Mouse (Mus musculus) forebrain, embryonic 10.5 days (tissue): ENCODE measurements around the gene Alad. TPM values are rescaled to one million over a fixed set of nuclear protein-coding genes. Genes with fewer than 3 reads are reported as not detected.

Source experiments
- DNase-seq: peaks from one replicate; pipeline ENCODE4 v3.0.0-alpha.2; 2017; ENCODE audit warnings: low spot score; ENCODE audit errors: extremely low spot score
- H3K27ac ChIP-seq: fragments of 300-500 bp; sonication (generic); 2 replicates; pipeline ENCODE4 v1.5.1; 2016; ENCODE audit warnings: mild to moderate bottlenecking
- H3K27me3 ChIP-seq: fragments of 300-500 bp; sonication (generic); 2 replicates; pipeline ENCODE4 v1.6.1; 2016; ENCODE audit warnings: mild to moderate bottlenecking; ENCODE audit not compliant: poor library complexity, severe bottlenecking
- H3K36me3 ChIP-seq: fragments of 300-500 bp; sonication (generic); replicated peaks from 2 replicates; pipeline ENCODE4 v1.6.1; 2016; ENCODE audit warnings: mild to moderate bottlenecking, moderate library complexity
- H3K4me1 ChIP-seq: fragments of 300-500 bp; sonication (generic); 2 replicates; pipeline ENCODE4 v1.6.1; 2016
- H3K4me3 ChIP-seq: fragments of 300-500 bp; sonication (generic); 2 replicates; pipeline ENCODE4 v1.5.1; 2016; ENCODE audit warnings: mild to moderate bottlenecking, moderate library complexity
- H3K9me3 ChIP-seq: fragments of 300-500 bp; sonication (generic); 2 replicates; pipeline ENCODE4 v1.6.1; 2016; ENCODE audit warnings: mild to moderate bottlenecking, moderate library complexity
- WGBS: fragments of 180-500 bp; shearing (Covaris S2); methylation state at CpG from one replicate; pipeline ENCODE4 v1.1.7; 2016; 5-methylcytosine and 5-hydroxymethylcytosine counted together
- polyA plus RNA-seq: library from polyadenylated mRNA; unstranded; fragments of >200 nt; fragmentation: Nextera tagmentation; extraction: Ambion mirVana; gene quantifications from 2 replicates; pipeline ENCODE4 v1.2.1, GENCODE M21; 2016

Gene Alad
- polyA plus RNA-seq, 1 experiment from 2014 or later = 125 TPM

DNA sequence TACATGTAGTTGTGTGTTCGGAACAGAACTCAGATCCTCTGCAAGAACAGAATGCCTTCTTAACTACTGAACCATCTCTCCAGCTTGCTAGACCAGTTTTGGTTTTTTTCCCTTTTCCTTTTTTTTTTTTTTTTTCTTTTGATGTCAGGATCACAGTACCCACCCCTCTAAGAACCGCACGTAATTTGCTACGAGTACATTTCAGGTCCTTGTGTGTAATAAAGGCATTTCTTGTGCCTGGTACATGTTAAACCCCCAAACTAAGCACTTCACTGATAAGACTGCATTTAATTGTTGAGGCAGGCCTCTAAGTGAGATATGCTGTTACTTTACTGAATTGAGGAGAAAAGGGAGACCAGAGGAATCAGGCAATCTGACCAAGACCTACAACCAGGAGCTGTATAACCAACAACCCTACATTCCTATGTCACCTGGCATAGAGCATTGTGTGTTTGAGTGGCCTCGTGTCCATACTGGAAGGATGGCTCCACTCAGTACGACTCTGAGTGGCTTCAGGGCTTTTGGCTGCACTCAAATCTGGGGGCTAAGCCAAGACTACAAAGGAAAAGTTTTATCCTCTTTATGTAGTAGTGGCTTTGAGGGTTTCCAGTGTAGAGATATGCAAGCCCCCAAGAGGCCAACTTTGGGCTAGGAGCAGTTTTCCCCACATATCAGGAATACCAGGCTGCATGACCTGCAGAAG, 42.0 kb downstream of the Alad start:
- H3K9me3 ChIP-seq = no peaks in the 10 kb centered on the region
- H3K27ac ChIP-seq = no peak overlapping the region
- no peak for DNase-seq
- H3K27me3 ChIP-seq = peaks cover 64% of the 10 kb centered on the region
- 83% methylated on average over 6 of the region's 6 CpGs for WGBS
- H3K36me3 ChIP-seq = no peaks in the 10 kb centered on the region
- H3K4me3 ChIP-seq = no peak overlapping the region
- H3K4me1 ChIP-seq = peaks cover 14% of the 10 kb centered on the region

DNA sequence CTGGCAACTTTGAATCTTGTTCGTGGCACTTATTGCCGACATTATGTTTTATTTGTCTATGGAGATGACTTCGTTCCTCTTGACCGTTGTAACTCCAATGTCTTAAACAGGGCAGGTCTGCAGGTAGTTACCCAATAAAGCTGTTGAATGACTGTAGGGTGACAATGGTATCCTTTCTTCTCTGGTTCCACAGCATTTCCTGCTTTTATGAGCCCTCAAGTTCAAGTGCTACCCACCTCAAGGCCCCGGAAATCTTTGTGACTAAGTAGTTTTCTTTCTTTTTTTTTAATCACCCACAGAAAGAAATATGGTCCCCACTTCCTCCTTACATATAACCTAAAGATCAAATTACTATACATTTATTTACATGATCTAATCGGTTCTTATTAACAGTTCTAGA, 43.9 kb downstream of the Alad start:
- H3K36me3 ChIP-seq = no peaks in the 10 kb centered on the region
- peaks cover 17% of the 10 kb centered on the region for H3K4me1 ChIP-seq
- 91% methylated on average over 6 of the region's 6 CpGs for WGBS
- H3K9me3 ChIP-seq = no peaks in the 10 kb centered on the region
- DNase-seq = no peak
- peaks cover 49% of the 10 kb centered on the region for H3K27me3 ChIP-seq
- H3K27ac ChIP-seq = no peak overlapping the region
- H3K4me3 ChIP-seq = no peak overlapping the region

DNA sequence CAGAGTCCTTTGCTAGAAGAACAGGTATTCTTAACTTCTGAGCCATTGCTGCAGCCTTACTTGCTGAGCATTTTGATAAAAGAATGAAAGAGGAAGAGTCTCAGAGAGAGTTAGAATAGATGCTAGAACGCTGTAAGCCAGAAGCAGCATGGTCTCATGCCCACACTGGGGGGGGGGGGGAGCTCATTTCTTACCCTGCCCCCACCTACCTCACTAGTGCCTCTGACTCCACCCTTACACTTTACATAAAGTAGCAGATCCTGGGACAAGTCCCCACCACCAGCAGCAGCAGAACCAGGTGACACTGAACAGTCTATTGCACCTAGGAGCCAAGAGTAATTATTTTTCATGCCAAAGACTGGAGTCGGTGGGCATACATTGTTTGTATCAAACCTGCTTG, 44.6 kb downstream of the Alad start:
- Histone ChIP-seq H3K27me3 (peaks cover 43% of the 10 kb centered on the region), H3K36me3 (no peaks in the 10 kb centered on the region), H3K27ac (no peak overlapping the region), H3K9me3 (no peaks in the 10 kb centered on the region), H3K4me1 (peaks cover 21% of the 10 kb centered on the region), H3K4me3 (no peak overlapping the region)
- no peak for DNase-seq
- 83% methylated on average over 2 of the region's 2 CpGs for WGBS

DNA sequence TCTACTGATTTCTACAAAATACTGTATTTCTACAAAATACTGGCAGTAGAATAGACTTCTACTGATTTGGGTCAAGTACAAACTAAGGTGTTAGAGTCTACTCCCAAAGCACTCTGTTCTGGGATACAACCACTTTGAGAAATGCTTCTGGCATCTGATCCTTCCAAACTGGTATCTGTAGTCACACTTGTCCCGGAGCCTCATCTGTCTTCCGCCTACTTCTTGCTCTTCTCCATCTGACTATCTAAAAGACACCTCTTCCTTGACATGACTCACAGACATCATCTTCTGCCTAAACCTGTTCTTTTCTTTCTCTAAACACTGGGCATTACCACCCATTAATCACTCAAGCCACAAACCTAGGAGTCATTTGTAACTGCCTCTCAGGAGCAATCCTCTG, 47.6 kb downstream of the Alad start:
- no peak overlapping the region for H3K27ac ChIP-seq
- H3K9me3 ChIP-seq = peaks cover 4% of the 10 kb centered on the region; the same call in 1 of the 2 replicates
- WGBS = 95% methylated on average over 2 of the region's 2 CpGs
- no peak overlapping the region for H3K4me3 ChIP-seq
- peaks cover 10% of the 10 kb centered on the region for H3K36me3 ChIP-seq
- 0 out of 2 replicates have a peak, but pooled peaks cover 16% of the 10 kb centered on the region for H3K27me3 ChIP-seq
- H3K4me1 ChIP-seq = peaks cover 13% of the 10 kb centered on the region
- no peak for DNase-seq

DNA sequence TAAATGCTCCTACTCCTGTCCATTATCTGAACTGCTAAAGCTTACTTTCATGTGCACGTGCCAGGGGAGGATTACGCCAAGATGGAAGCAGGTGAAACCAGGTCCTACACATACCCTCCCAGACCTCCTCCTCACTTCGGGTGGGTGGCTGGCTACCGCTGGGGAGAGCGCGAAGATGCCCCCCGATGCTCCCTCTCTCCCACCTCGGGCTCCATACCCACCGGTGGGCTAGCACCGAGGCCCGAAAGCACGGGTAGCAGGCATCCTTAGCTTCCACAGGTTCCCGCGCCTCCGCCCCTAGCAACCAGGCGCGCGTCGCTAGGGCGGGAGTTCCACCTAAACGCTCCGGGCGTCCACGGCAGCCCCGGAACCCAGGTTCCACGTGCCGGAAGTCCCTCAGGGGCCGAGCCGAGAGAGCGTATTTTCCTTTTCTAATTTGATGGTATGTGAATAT, 49.1 kb downstream of the Alad start, which contains the start of gene Wdr31:
Gene Wdr31 (minus strand): TSS at position 299 of the 454 bp plus-strand sequence.
- Histone ChIP-seq H3K4me1 (peaks cover 13% of the 10 kb centered on the region), H3K36me3 (peaks cover 10% of the 10 kb centered on the region), H3K4me3 (peak within 1 kb of the TSS; percentile 67), H3K27ac (peak within 1 kb of the TSS; percentile 84), H3K27me3 (0 out of 2 replicates have a peak, but pooled peaks cover 9% of the 10 kb centered on the region), H3K9me3 (peaks cover 4% of the 10 kb centered on the region; the same call in 1 of the 2 replicates)
- peak; percentile 84 for DNase-seq
- under 1% methylated on average over 30 of the region's 30 CpGs for WGBS

DNA sequence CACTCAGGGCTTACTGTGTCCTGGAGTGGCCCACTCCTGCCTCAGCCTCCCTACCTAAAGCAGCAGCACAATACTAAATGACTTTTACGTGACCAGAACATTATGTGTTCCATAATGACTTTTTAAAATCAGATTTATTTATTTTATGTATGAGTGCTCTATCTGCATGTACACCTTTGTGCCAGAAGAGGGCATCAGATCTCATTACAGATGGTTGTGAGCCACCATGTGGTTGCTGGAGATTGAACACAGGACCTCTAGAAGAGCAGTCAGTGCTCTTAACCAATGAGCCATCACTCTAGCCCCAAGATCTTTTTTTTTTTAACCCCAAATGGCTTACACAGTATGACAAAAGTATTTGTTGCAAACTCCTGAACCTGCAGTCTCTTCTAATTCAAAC, 51.6 kb downstream of the Alad start:
- DNase-seq = no peak
- no peak overlapping the region for H3K27ac ChIP-seq
- H3K27me3 ChIP-seq = 0 out of 2 replicates have a peak, but pooled peaks cover 4% of the 10 kb centered on the region
- H3K4me3 ChIP-seq = no peak overlapping the region
- peaks cover 16% of the 10 kb centered on the region for H3K36me3 ChIP-seq
- peaks cover 4% of the 10 kb centered on the region; the same call in 1 of the 2 replicates for H3K9me3 ChIP-seq
- peaks cover 13% of the 10 kb centered on the region for H3K4me1 ChIP-seq
- whole genome bisulfite sequencing = 92% methylated on average over 1 of the region's 1 CpGs

DNA sequence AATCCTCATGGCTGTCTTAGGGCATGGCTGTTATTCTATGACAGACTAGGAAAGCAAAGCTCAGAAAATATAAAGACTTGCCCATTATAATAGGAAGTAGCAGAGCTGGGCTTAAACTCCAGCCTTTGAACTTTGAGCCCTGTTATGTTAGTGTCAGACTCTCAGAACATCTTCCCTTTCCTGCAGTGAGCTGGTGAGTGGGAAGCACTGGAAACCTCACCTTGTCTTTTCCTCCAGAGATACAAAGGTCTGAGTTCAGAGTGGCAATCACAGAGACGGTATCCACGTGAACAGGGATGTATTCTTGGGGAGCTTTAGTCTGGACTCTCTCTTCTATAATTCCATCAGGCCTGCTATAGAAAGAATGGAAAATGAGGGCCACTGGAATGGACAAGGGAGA, 56.6 kb downstream of the Alad start:
- Histone ChIP-seq H3K4me3 (no peak overlapping the region), H3K9me3 (no peaks in the 10 kb centered on the region), H3K4me1 (no peaks in the 10 kb centered on the region), H3K36me3 (peaks cover 43% of the 10 kb centered on the region), H3K27me3 (no peaks in the 10 kb centered on the region), H3K27ac (no peak overlapping the region)
- WGBS = 93% methylated on average over 2 of the region's 2 CpGs
- DNase-seq = no peak

DNA sequence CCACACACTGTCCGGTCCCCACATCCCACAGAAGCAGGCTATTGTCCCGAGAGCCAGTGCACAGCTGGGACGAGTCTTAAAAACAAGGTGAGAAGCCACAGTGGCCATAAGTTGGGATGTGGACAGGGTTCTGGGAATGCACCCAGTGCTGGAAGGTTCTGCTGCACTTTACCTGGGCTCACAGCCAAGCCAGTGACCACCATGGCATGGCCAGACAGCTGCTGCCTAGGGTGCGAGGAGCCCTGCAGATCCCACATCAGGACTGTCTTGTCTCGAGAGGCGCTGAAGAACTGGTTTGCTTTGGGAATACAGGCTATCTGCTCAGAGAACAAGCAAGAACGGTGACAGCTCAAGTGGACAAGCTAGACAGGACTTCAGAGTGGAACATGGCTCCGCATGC, 59.4 kb downstream of the Alad start:
- DNase-seq = no peak
- Histone ChIP-seq H3K4me1 (no peaks in the 10 kb centered on the region), H3K9me3 (no peaks in the 10 kb centered on the region), H3K4me3 (no peak overlapping the region), H3K27me3 (no peaks in the 10 kb centered on the region), H3K27ac (no peak overlapping the region), H3K36me3 (peaks cover 44% of the 10 kb centered on the region)
- WGBS = 94% methylated on average over 8 of the region's 8 CpGs

Other genes starting within 250 kb of the Alad start
- 18.1 and 18.5 TPM in 2 replicates for gene Fkbp15, start 159.4 kb downstream of the Alad start, polyA plus RNA-seq
- 54.9 and 55.1 TPM in 2 replicates for gene Slc31a1, start 159.2 kb downstream of the Alad start, polyA plus RNA-seq
- gene Cdc26, start 111.3 kb downstream of the Alad start, polyA plus RNA-seq = 202 and 205 TPM in 2 replicates
- 37.8 and 38.3 TPM in 2 replicates for gene Prpf4, start 111.1 kb downstream of the Alad start, polyA plus RNA-seq
- gene Rnf183, start 84.7 kb downstream of the Alad start, polyA plus RNA-seq = 0.17 TPM in 1 of 2 replicates, not detected in the other
- 14.6 and 17.4 TPM in 2 replicates for gene Wdr31, start 49.0 kb downstream of the Alad start, polyA plus RNA-seq
- 1.1 and 1.4 TPM in 2 replicates for gene Bspry, start 39.9 kb downstream of the Alad start, polyA plus RNA-seq
- 10.3 and 11.2 TPM in 2 replicates for gene Hdhd3, start 16.5 kb downstream of the Alad start, polyA plus RNA-seq
- 145 and 147 TPM in 2 replicates for gene Pole3, start 5.2 kb upstream of the Alad start, polyA plus RNA-seq
- 1.3 and 1.5 TPM in 2 replicates for gene 4933430I17Rik, start 5.5 kb upstream of the Alad start, polyA plus RNA-seq
- gene Rgs3, start 39.9 kb upstream of the Alad start, polyA plus RNA-seq = 29.8 and 36.3 TPM in 2 replicates